Mouse (Mus musculus) neural tube, embryonic 12.5 days (tissue): ENCODE measurements around the gene Vps50. TPM values are rescaled to one million over a fixed set of nuclear protein-coding genes. Genes with fewer than 3 reads are reported as not detected.
A peak's percentile ranks its signal among the peaks of the same experiment; 100 is the strongest.
"Not testable (repeated sequence)": the region's sequence is repeated elsewhere in the genome, so short reads cannot be mapped to it uniquely, and the experiment has no call there.

Experiments
- ATAC-seq: fragments of 200-750 bp; cut with Nextera tagmentation; 2 replicates; pipeline ENCODE4 v1.8.0; 2017; ENCODE audit warnings: low read depth, mild to moderate bottlenecking, moderate TSS enrichment, moderate library complexity; ENCODE audit not compliant: low FRiP score
- H3K27ac ChIP-seq: fragments of 300-500 bp; sonication (generic); 2 replicates; pipeline ENCODE4 v1.5.1; 2016
- H3K27me3 ChIP-seq: fragments of 300-500 bp; sonication (generic); replicated peaks from 2 replicates; pipeline ENCODE4 v1.6.1; 2016; ENCODE audit warnings: mild to moderate bottlenecking
- H3K36me3 ChIP-seq: fragments of 300-500 bp; sonication (generic); 2 replicates; pipeline ENCODE4 v1.6.1; 2016; ENCODE audit warnings: mild to moderate bottlenecking
- H3K4me1 ChIP-seq: fragments of 300-500 bp; sonication (generic); 2 replicates; pipeline ENCODE4 v1.6.1; 2016
- H3K4me2 ChIP-seq: fragments of 300-500 bp; sonication (generic); replicated peaks from 2 replicates; pipeline ENCODE4 v1.6.1; 2016; ENCODE audit warnings: mild to moderate bottlenecking
- H3K4me3 ChIP-seq: fragments of 300-500 bp; sonication (generic); 2 replicates; pipeline ENCODE4 v1.5.1; 2016
- H3K9ac ChIP-seq: fragments of 300-500 bp; sonication (generic); 2 replicates; pipeline ENCODE4 v1.6.1; 2016; ENCODE audit warnings: mild to moderate bottlenecking
- H3K9me3 ChIP-seq: fragments of 300-500 bp; sonication (generic); 2 replicates; pipeline ENCODE4 v1.6.1; 2016; ENCODE audit warnings: mild to moderate bottlenecking
- WGBS: fragments of 180-500 bp; shearing (Covaris S2); methylation state at CpG from one replicate; pipeline ENCODE4 v1.1.7; 2016; 5-methylcytosine and 5-hydroxymethylcytosine counted together
- polyA plus RNA-seq: library from polyadenylated mRNA; unstranded; fragments of >200 nt; fragmentation: Nextera tagmentation; extraction: Ambion mirVana; gene quantifications from 2 replicates; pipeline ENCODE4 v1.2.1, GENCODE M21; 2016

The Vps50 gene
- polyA plus RNA-seq, 1 experiment from 2014 or later: 44.5 TPM

GRCm38 (mm10) chr6:3573787-3574186 lies 75.6 kb downstream of the Vps50 start:
- Histone ChIP-seq H3K27me3 (no peaks in the 10 kb centered on the region), H3K9ac (no peak overlapping the region), H3K27ac (no peak overlapping the region), H3K4me3 (no peak overlapping the region), H3K36me3 (peaks cover 18% of the 10 kb centered on the region), H3K4me1 (no peaks in the 10 kb centered on the region), H3K9me3 (no peaks in the 10 kb centered on the region), H3K4me2 (no peak overlapping the region)
- WGBS: 97% methylated on average over 8 of the region's 8 CpGs
- no peak for ATAC-seq

DNA sequence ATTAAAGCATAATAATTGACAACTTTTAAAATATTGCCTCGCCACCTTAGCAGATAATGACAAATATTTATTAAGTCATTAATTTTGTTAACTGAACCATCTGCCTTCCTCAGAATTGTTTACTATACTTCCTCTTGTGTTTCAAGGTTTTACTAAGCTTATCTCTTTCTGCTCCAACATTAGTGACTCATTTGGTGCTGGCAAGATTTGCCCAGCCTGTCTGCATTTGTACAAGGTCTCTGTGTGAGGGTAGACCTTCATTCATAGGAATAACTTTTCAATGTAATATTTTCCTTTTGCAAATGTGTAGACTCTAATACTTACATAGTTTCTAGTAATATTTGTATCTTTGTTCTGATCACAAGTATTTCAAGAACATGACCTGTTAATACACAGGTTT lies 87.2 kb downstream of the Vps50 start:
- no peak overlapping the region for H3K27ac ChIP-seq
- no peak overlapping the region for H3K9ac ChIP-seq
- peaks cover 7% of the 10 kb centered on the region for H3K36me3 ChIP-seq
- no peaks in the 10 kb centered on the region for H3K4me1 ChIP-seq
- H3K27me3 ChIP-seq: no peaks in the 10 kb centered on the region
- H3K9me3 ChIP-seq: no peaks in the 10 kb centered on the region
- H3K4me3 ChIP-seq: no peak overlapping the region
- no peak for ATAC-seq
- 95% methylated on average over 1 of the region's 1 CpGs for WGBS
- H3K4me2 ChIP-seq: no peak overlapping the region

DNA sequence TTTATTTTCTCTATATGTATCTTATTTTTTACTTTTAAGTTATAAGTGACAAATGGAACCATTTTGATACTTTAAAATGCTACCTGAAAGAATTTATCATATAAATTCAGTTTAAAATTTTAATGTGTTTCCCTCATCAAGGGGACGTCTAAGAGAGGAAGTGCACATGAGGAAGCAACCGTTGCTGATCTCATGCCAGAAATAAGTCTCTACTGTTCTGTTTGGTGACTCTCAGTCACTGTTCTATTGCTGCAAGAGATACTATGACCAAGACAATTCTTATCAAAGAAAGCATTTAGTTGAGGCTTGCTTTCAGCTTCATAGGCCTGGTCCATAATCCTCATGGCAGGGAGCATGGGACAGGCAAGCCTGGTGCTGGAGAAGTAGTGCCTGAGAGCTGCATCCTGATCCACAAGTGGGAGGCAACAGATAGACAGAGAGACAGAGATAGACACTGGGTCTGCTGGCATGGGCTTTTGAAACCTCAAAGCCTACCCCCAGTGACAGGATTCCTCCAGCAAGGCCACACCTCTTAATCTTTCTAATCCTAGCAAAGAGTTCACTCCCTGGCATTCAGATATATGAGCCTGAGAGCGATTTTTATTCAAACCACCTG lies 92.2 kb downstream of the Vps50 start:
- Histone ChIP-seq H3K36me3 (peaks cover 15% of the 10 kb centered on the region), H3K27me3 (no peaks in the 10 kb centered on the region), H3K27ac (no peak overlapping the region), H3K4me3 (no peak overlapping the region), H3K9me3 (no peaks in the 10 kb centered on the region), H3K4me2 (no peak overlapping the region), H3K4me1 (no peaks in the 10 kb centered on the region), H3K9ac (no peak overlapping the region)
- WGBS: 96% methylated on average over 3 of the region's 3 CpGs
- ATAC-seq: no peak

DNA sequence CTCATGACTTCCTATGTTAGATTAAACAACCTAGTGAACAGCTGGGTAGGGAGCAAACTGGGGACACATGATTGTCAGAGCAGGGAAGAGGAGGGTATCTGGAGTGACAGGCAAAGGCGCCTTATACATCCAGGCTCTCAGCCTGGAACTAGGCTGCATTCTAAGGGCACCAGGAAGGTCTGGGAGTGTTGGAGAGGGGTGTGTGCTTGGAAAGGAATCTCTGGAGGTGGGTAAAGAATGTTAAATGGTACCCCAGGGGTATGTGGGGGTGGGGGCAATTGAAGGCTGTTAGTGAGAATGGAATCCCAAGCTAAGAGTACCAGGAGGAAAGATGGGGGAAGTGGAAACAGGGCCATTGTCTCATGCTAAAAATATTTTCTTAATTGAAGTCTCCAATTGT lies 96.1 kb downstream of the Vps50 start:
- H3K4me1 ChIP-seq: no peaks in the 10 kb centered on the region
- no peak overlapping the region for H3K27ac ChIP-seq
- H3K9ac ChIP-seq: no peak overlapping the region
- H3K4me3 ChIP-seq: no peak overlapping the region
- WGBS: 89% methylated on average over 1 of the region's 1 CpGs
- H3K27me3 ChIP-seq: no peaks in the 10 kb centered on the region
- ATAC-seq: no peak
- peaks cover 20% of the 10 kb centered on the region for H3K36me3 ChIP-seq
- no peaks in the 10 kb centered on the region for H3K9me3 ChIP-seq
- H3K4me2 ChIP-seq: no peak overlapping the region

DNA sequence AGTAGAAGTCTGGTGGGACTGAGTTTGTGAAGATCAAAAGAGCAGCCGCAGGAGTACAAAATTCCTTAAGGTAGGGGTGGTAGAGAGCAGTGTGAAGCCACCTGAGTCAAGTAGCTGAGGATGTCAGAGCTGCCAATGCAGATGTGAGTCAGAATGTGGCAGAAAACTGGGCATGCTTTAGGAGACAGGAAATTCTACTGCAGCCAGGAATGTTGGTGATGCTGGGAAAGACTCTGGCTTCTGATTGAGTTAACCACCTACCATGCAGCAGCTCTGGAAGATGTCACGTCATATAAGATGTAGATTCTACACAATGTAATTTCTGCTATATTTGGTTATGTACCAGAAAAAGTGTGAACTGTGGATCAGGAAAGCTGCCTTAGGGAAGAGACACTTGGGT lies 114.6 kb downstream of the Vps50 start:
- Histone ChIP-seq H3K4me2 (no peak overlapping the region), H3K27ac (no peak overlapping the region), H3K9me3 (no peaks in the 10 kb centered on the region), H3K4me1 (no peaks in the 10 kb centered on the region), H3K9ac (no peak overlapping the region), H3K4me3 (no peak overlapping the region), H3K36me3 (no peaks in the 10 kb centered on the region), H3K27me3 (no peaks in the 10 kb centered on the region)
- ATAC-seq: no peak
- 100% methylated on average over 2 of the region's 2 CpGs for WGBS

- not testable (repeated sequence) for H3K36me3 ChIP-seq, H3K4me3 ChIP-seq, H3K4me1 ChIP-seq, H3K4me2 ChIP-seq, H3K9ac ChIP-seq, H3K9me3 ChIP-seq, H3K27ac ChIP-seq, H3K27me3 ChIP-seq
- ATAC-seq: peak; percentile 85
- WGBS: 63% methylated on average over 11 of the region's 13 CpGs
Measured at GRCm38 (mm10) chr6:3620428-3621387, 122.5 kb downstream of the Vps50 start.

Other genes with a start within 250 kb of the Vps50 start
- gene Samd9l, start 98.8 kb upstream of the Vps50 start, polyA plus RNA-seq: 0.50 and 0.67 TPM in 2 replicates
- 1.0 and 1.9 TPM in 2 replicates for gene Hepacam2, start 84 bp upstream of the Vps50 start, polyA plus RNA-seq